Mouse (Mus musculus) liver, embryonic 16.5 days (tissue): ENCODE measurements around the gene Rps27rt. TPM values are rescaled to one million over a fixed set of nuclear protein-coding genes. Genes with fewer than 3 reads are reported as not detected.

Source experiments
- ATAC-seq: fragments of 200-750 bp; cut with Nextera tagmentation; 2 replicates; pipeline ENCODE4 v1.8.0; 2017; ENCODE audit warnings: low read depth, mild to moderate bottlenecking, moderate number of reproducible peaks, moderate library complexity
- H3K27ac ChIP-seq: fragments of 300-500 bp; sonication (generic); 2 replicates; pipeline ENCODE4 v1.5.1; 2014; ENCODE audit warnings: mild to moderate bottlenecking, low read length
- H3K27me3 ChIP-seq: fragments of 300-500 bp; sonication (generic); 2 replicates; pipeline ENCODE4 v1.6.1; 2014; ENCODE audit warnings: low read depth, low read length, mixed read lengths; ENCODE audit not compliant: control insufficient read depth, insufficient read depth
- H3K36me3 ChIP-seq: fragments of 300-500 bp; sonication (generic); 2 replicates; pipeline ENCODE4 v1.6.1; 2014; ENCODE audit warnings: mild to moderate bottlenecking; ENCODE audit not compliant: control insufficient read depth, insufficient read depth
- H3K4me1 ChIP-seq: fragments of 300-500 bp; sonication (generic); 2 replicates; pipeline ENCODE4 v1.6.1; 2014; ENCODE audit warnings: low read depth, low read length, mixed read lengths; ENCODE audit not compliant: control insufficient read depth
- H3K4me2 ChIP-seq: fragments of 300-500 bp; sonication (generic); 2 replicates; pipeline ENCODE4 v1.6.1; 2014; ENCODE audit warnings: low read depth, low read length, mixed read lengths
- H3K4me3 ChIP-seq: fragments of 300-500 bp; sonication (generic); 2 replicates; pipeline ENCODE4 v1.5.1; 2014; ENCODE audit warnings: low read depth, mild to moderate bottlenecking, low read length
- H3K9ac ChIP-seq: fragments of 300-500 bp; sonication (generic); 2 replicates; pipeline ENCODE4 v1.6.1; 2014; ENCODE audit warnings: low read depth, low read length
- H3K9me3 ChIP-seq: fragments of 300-500 bp; sonication (generic); replicated peaks from 2 replicates; pipeline ENCODE4 v1.6.1; 2016; ENCODE audit warnings: low read length; ENCODE audit not compliant: control insufficient read depth
- WGBS: fragments of 180-500 bp; shearing (Covaris S2); extraction: QIAGEN DNeasy Blood & Tissue Kit; methylation state at CpG from one replicate; pipeline ENCODE4 v1.1.7; 2014; ENCODE audit not compliant: insufficient replicate concordance; 5-methylcytosine and 5-hydroxymethylcytosine counted together
- polyA plus RNA-seq: library from polyadenylated mRNA; unstranded; fragments of >200 nt; fragmentation: Nextera tagmentation; extraction: Ambion mirVana; gene quantifications from 2 replicates; pipeline ENCODE4 v1.2.1, GENCODE M21; 2015

Rps27rt gene
- polyA plus RNA-seq, 1 experiment from 2014 or later, result 96.9 TPM

- H3K4me3 ChIP-seq, result no peak overlapping the region
- ATAC-seq, result no peak
- no peaks in the 10 kb centered on the region for H3K4me1 ChIP-seq
- no peak overlapping the region for H3K27ac ChIP-seq
- H3K27me3 ChIP-seq, result no peaks in the 10 kb centered on the region
- no peaks in the 10 kb centered on the region for H3K36me3 ChIP-seq
- H3K4me2 ChIP-seq, result no peak overlapping the region
- no peak overlapping the region for H3K9ac ChIP-seq
- WGBS, result 69% methylated on average over 7 of the region's 7 CpGs
- 0 out of 2 replicates have a peak, but pooled peaks cover 2% of the 10 kb centered on the region for H3K9me3 ChIP-seq
Measured at GRCm38 (mm10) chr9:115008194-115008593, 25.7 kb upstream of the Rps27rt start.

GRCm38 (mm10) chr9:115007776-115008175, 25.2 kb upstream of the Rps27rt start:
- Histone ChIP-seq H3K9ac (no peak overlapping the region), H3K9me3 (0 out of 2 replicates have a peak, but pooled peaks cover 2% of the 10 kb centered on the region), H3K4me1 (no peaks in the 10 kb centered on the region), H3K36me3 (no peaks in the 10 kb centered on the region), H3K4me3 (no peak overlapping the region), H3K27me3 (no peaks in the 10 kb centered on the region), H3K27ac (no peak overlapping the region), H3K4me2 (no peak overlapping the region)
- no peak for ATAC-seq
- WGBS, result 67% methylated on average over 6 of the region's 6 CpGs

GRCm38 (mm10) chr9:115005446-115005845, 22.9 kb upstream of the Rps27rt start:
- 0 out of 2 replicates have a peak, but pooled peaks cover 2% of the 10 kb centered on the region for H3K9me3 ChIP-seq
- H3K27me3 ChIP-seq, result no peaks in the 10 kb centered on the region
- ATAC-seq, result no peak
- no peaks in the 10 kb centered on the region for H3K4me1 ChIP-seq
- H3K4me3 ChIP-seq, result no peak overlapping the region
- H3K27ac ChIP-seq, result no peak overlapping the region
- H3K4me2 ChIP-seq, result no peak overlapping the region
- H3K36me3 ChIP-seq, result no peaks in the 10 kb centered on the region
- WGBS, result 71% methylated on average over 10 of the region's 10 CpGs
- H3K9ac ChIP-seq, result no peak overlapping the region

GRCm38 (mm10) chr9:114999771-115000146, 17.2 kb upstream of the Rps27rt start:
- Histone ChIP-seq H3K27ac (no peak overlapping the region), H3K36me3 (no peaks in the 10 kb centered on the region), H3K4me2 (no peak overlapping the region), H3K9me3 (no peaks in the 10 kb centered on the region), H3K4me1 (no peaks in the 10 kb centered on the region), H3K9ac (no peak overlapping the region), H3K4me3 (no peak overlapping the region), H3K27me3 (no peaks in the 10 kb centered on the region)
- no peak for ATAC-seq
- 60% methylated on average over 5 of the region's 5 CpGs for WGBS

GRCm38 (mm10) chr9:114999010-114999770, 16.7 kb upstream of the Rps27rt start:
- Histone ChIP-seq H3K9me3 (no peaks in the 10 kb centered on the region), H3K4me2 (no peak overlapping the region), H3K9ac (no peak overlapping the region), H3K27ac (no peak overlapping the region), H3K4me3 (no peak overlapping the region), H3K4me1 (no peaks in the 10 kb centered on the region), H3K27me3 (no peaks in the 10 kb centered on the region), H3K36me3 (no peaks in the 10 kb centered on the region)
- WGBS, result 63% methylated on average over 6 of the region's 6 CpGs
- ATAC-seq, result no peak

GRCm38 (mm10) chr9:114996489-114996888, 13.9 kb upstream of the Rps27rt start:
- Histone ChIP-seq H3K27me3 (no peaks in the 10 kb centered on the region), H3K9ac (no peak overlapping the region), H3K27ac (no peak overlapping the region), H3K4me2 (no peak overlapping the region), H3K4me1 (no peaks in the 10 kb centered on the region), H3K9me3 (no peaks in the 10 kb centered on the region; the same call in 1 of the 2 replicates), H3K36me3 (no peaks in the 10 kb centered on the region), H3K4me3 (no peak overlapping the region)
- no peak for ATAC-seq
- 56% methylated on average over 6 of the region's 6 CpGs for WGBS

- no peaks in the 10 kb centered on the region for H3K4me1 ChIP-seq
- no peak overlapping the region for H3K27ac ChIP-seq
- no peak overlapping the region for H3K4me3 ChIP-seq
- no peak overlapping the region for H3K9ac ChIP-seq
- H3K9me3 ChIP-seq, result no peaks in the 10 kb centered on the region; the same call in 1 of the 2 replicates
- H3K4me2 ChIP-seq, result no peak overlapping the region
- H3K27me3 ChIP-seq, result no peaks in the 10 kb centered on the region
- WGBS, result 67% methylated on average over 4 of the region's 4 CpGs
- H3K36me3 ChIP-seq, result no peaks in the 10 kb centered on the region
- ATAC-seq, result no peak
Measured at GRCm38 (mm10) chr9:114995716-114996115, 13.2 kb upstream of the Rps27rt start.

- no peak overlapping the region for H3K4me3 ChIP-seq
- ATAC-seq, result no peak
- H3K36me3 ChIP-seq, result no peaks in the 10 kb centered on the region
- no peak overlapping the region for H3K4me2 ChIP-seq
- no peak overlapping the region for H3K27ac ChIP-seq
- 71% methylated on average over 4 of the region's 4 CpGs for WGBS
- H3K27me3 ChIP-seq, result no peaks in the 10 kb centered on the region
- no peaks in the 10 kb centered on the region for H3K4me1 ChIP-seq
- H3K9ac ChIP-seq, result no peak overlapping the region
- no peaks in the 10 kb centered on the region; the same call in 1 of the 2 replicates for H3K9me3 ChIP-seq
Measured at GRCm38 (mm10) chr9:114995250-114995649, 12.7 kb upstream of the Rps27rt start.

- no peaks in the 10 kb centered on the region for H3K36me3 ChIP-seq
- WGBS, result 77% methylated on average over 2 of the region's 2 CpGs
- no peaks in the 10 kb centered on the region for H3K27me3 ChIP-seq
- no peaks in the 10 kb centered on the region; the same call in 1 of the 2 replicates for H3K9me3 ChIP-seq
- H3K4me3 ChIP-seq, result no peak overlapping the region
- no peaks in the 10 kb centered on the region for H3K4me1 ChIP-seq
- H3K9ac ChIP-seq, result no peak overlapping the region
- no peak overlapping the region for H3K27ac ChIP-seq
- no peak overlapping the region for H3K4me2 ChIP-seq
- ATAC-seq, result no peak
Measured at GRCm38 (mm10) chr9:114992528-114992927, 10.0 kb upstream of the Rps27rt start.
